Mouse (Mus musculus): ENCODE measurements around the gene Plekhs1. TPM values are rescaled to one million over a fixed set of nuclear protein-coding genes. Genes with fewer than 3 reads are reported as not detected.

Plekhs1 gene
- total and polyA plus RNA-seq, 3 experiments = 0.84 to 0.85 TPM; not detected in 1

GRCm38 (mm10) chr19:56471934-56472333 is 10.5 kb downstream of the Plekhs1 start:
- peaks cover 0 to 8% of the 10 kb centered on the region in 2 experiments; a peak in 2 of 4 replicates for H3K36me3 ChIP-seq (ENCODE audit: control insufficient read depth in 1 of 2, insufficient read depth in 2 of 2, low read length in 2 of 2)
- H3K27ac ChIP-seq (ENCODE audit: control insufficient read depth, low read depth, low read length) = no peak overlapping the region
- H3K4me3 ChIP-seq (ENCODE audit: control insufficient read depth in 1 of 2, insufficient read depth in 1 of 2, low read depth in 2 of 2, low read length in 2 of 2) = no peak overlapping the region
- no peak for TF ChIP-seq GATA1 (IDR thresholded peaks at IDR 0.05; ENCODE audit: low read depth, low read length)
- TF ChIP-seq ZC3H11A (IDR thresholded peaks at IDR 0.05; ENCODE audit: low read depth, low read length) = no peak
- no peak for TF ChIP-seq POLR2AphosphoS5 (IDR thresholded peaks at IDR 0.05; ENCODE audit: borderline replicate concordance, low read depth, low read length)
- no peak for TF ChIP-seq MAZ (IDR thresholded peaks at IDR 0.05; ENCODE audit: low read depth, low read length)
- no peak for TF ChIP-seq JUND (IDR thresholded peaks at IDR 0.05; ENCODE audit: low read depth, low read length)
- TF ChIP-seq NELFE (IDR thresholded peaks at IDR 0.05; ENCODE audit: low read depth, low read length) = no peak
- TF ChIP-seq UBTF (IDR thresholded peaks at IDR 0.05; ENCODE audit: borderline replicate concordance, insufficient read depth, low read depth, low read length) = no peak
- no peak for TF ChIP-seq POLR2A (IDR thresholded peaks at IDR 0.05; ENCODE audit: control insufficient read depth in 1 of 2, insufficient read depth in 1 of 2, low read depth in 1 of 2, low read length in 2 of 2, poor library complexity in 1 of 2)
- no peak for TF ChIP-seq ELF1 (IDR thresholded peaks at IDR 0.05; ENCODE audit: low read depth, low read length)
- no peak for TF ChIP-seq CHD1 (IDR thresholded peaks at IDR 0.05; ENCODE audit: low read depth, low read length)
- no peak for TF ChIP-seq TCF12 (IDR thresholded peaks at IDR 0.05; ENCODE audit: low read depth, low read length)
- no peak for TF ChIP-seq MXI1 (IDR thresholded peaks at IDR 0.05; ENCODE audit: low read depth, low read length)
- no peak for TF ChIP-seq MAX (IDR thresholded peaks at IDR 0.05; ENCODE audit: low read length)
- no peak for TF ChIP-seq MAFK (IDR thresholded peaks at IDR 0.05; ENCODE audit: borderline replicate concordance, low read depth, low read length)
- no peak for TF ChIP-seq ZMIZ1 (IDR thresholded peaks at IDR 0.05; ENCODE audit: low read depth, low read length)
- TF ChIP-seq ETS1 (IDR thresholded peaks at IDR 0.05; ENCODE audit: low read depth, low read length) = no peak
- no peak for TF ChIP-seq KAT2A (conservative IDR thresholded peaks at IDR 0.05; ENCODE audit: low read depth, low read length)
- DNase-seq (ENCODE audit: low read depth, low spot score) = no peak
- no peak overlapping the region for H3K9ac ChIP-seq (ENCODE audit: control insufficient read depth, low read depth, low read length, poor library complexity, severe bottlenecking)
- no peaks in the 10 kb centered on the region for H3K9me3 ChIP-seq (replicated peaks; ENCODE audit: insufficient read depth, low read length)
- peaks cover 12 to 20% of the 10 kb centered on the region in 2 experiments for H3K4me1 ChIP-seq (ENCODE audit: control insufficient read depth in 1 of 2, insufficient read depth in 2 of 2, low read length in 2 of 2)
- no peaks in the 10 kb centered on the region for H3K27me3 ChIP-seq (ENCODE audit: control insufficient read depth in 1 of 2, insufficient read depth in 2 of 2, low read length in 2 of 2)
- no peaks in the 10 kb centered on the region for H3K79me2 ChIP-seq (ENCODE audit: control insufficient read depth, insufficient read depth, low read length, poor library complexity)

- peak overlapping the region; percentile 57 for H3K27ac ChIP-seq (ENCODE audit: control insufficient read depth, low read depth, low read length)
- DNase-seq (ENCODE audit: low read depth, low spot score) = peak; percentile 97
- H3K4me1 ChIP-seq (ENCODE audit: control insufficient read depth in 1 of 2, insufficient read depth in 2 of 2, low read length in 2 of 2) = peaks cover 16 to 24% of the 10 kb centered on the region in 2 experiments
- peaks cover 0 to 13% of the 10 kb centered on the region in 2 experiments; a peak in 2 of 4 replicates for H3K36me3 ChIP-seq (ENCODE audit: control insufficient read depth in 1 of 2, insufficient read depth in 2 of 2, low read length in 2 of 2)
- peak overlapping the region; percentile 54 for H3K9ac ChIP-seq (ENCODE audit: control insufficient read depth, low read depth, low read length, poor library complexity, severe bottlenecking)
- no peaks in the 10 kb centered on the region for H3K79me2 ChIP-seq (ENCODE audit: control insufficient read depth, insufficient read depth, low read length, poor library complexity)
- H3K27me3 ChIP-seq (ENCODE audit: control insufficient read depth in 1 of 2, insufficient read depth in 2 of 2, low read length in 2 of 2) = no peaks in the 10 kb centered on the region
- H3K4me3 ChIP-seq (ENCODE audit: control insufficient read depth in 1 of 2, insufficient read depth in 1 of 2, low read depth in 2 of 2, low read length in 2 of 2) = peak overlapping the region; percentile 29 to 54
- H3K9me3 ChIP-seq (replicated peaks; ENCODE audit: insufficient read depth, low read length) = no peaks in the 10 kb centered on the region
- TF ChIP-seq USF2 (IDR thresholded peaks at IDR 0.05; ENCODE audit: borderline replicate concordance in 1 of 2, insufficient read depth in 1 of 2, low read depth in 1 of 2, low read length in 2 of 2) (no peak), TBP (IDR thresholded peaks at IDR 0.05; ENCODE audit: low read depth, low read length) (peak; percentile 49), TAL1 (IDR thresholded peaks at IDR 0.05; ENCODE audit: low read length) (peak; percentile 73), HCFC1 (IDR thresholded peaks at IDR 0.05; ENCODE audit: low read depth, low read length) (peak; percentile 52), SIN3A (IDR thresholded peaks at IDR 0.05; ENCODE audit: low read length) (peak; percentile 87; the same call in 1 of the 2 replicates), MAZ (IDR thresholded peaks at IDR 0.05; ENCODE audit: low read depth, low read length) (no peak), ZKSCAN1 (IDR thresholded peaks at IDR 0.05; ENCODE audit: low read depth, low read length) (peak; percentile 55; the same call in 1 of the 2 replicates), NELFE (IDR thresholded peaks at IDR 0.05; ENCODE audit: low read depth, low read length) (peak; percentile 66), KAT2A (conservative IDR thresholded peaks at IDR 0.05; ENCODE audit: low read depth, low read length) (no peak), ELF1 (IDR thresholded peaks at IDR 0.05; ENCODE audit: low read depth, low read length) (peak; percentile 71), ZMIZ1 (IDR thresholded peaks at IDR 0.05; ENCODE audit: low read depth, low read length) (peak; percentile 75), MAX (IDR thresholded peaks at IDR 0.05; ENCODE audit: low read length) (peak; percentile 75), GABPA (IDR thresholded peaks at IDR 0.05; ENCODE audit: low read depth, low read length) (no peak), ZNF384 (IDR thresholded peaks at IDR 0.05; ENCODE audit: low read depth, low read length) (peak; percentile 98), MEF2A (IDR thresholded peaks at IDR 0.05; ENCODE audit: extremely low read depth, insufficient replicate concordance, low read depth, low read length, poor library complexity, severe bottlenecking) (no peak), RAD21 (IDR thresholded peaks at IDR 0.05; ENCODE audit: low read depth, low read length) (no peak), MXI1 (IDR thresholded peaks at IDR 0.05; ENCODE audit: low read depth, low read length) (peak; percentile 80), CTCF (IDR thresholded peaks at IDR 0.05 in 2 of 3, conservative IDR thresholded peaks at IDR 0.05 in 1 of 3; ENCODE audit: control insufficient read depth in 1 of 3, insufficient read depth in 1 of 3, low read depth in 2 of 3, low read length in 3 of 3, poor library complexity in 1 of 3, severe bottlenecking in 1 of 3) (no peak), SMC3 (IDR thresholded peaks at IDR 0.05; ENCODE audit: low read depth, low read length) (no peak), UBTF (IDR thresholded peaks at IDR 0.05; ENCODE audit: borderline replicate concordance, insufficient read depth, low read depth, low read length) (no peak)
Observed at GRCm38 (mm10) chr19:56474869-56475550, 13.6 kb downstream of the Plekhs1 start.
